Mouse (Mus musculus) ES-Bruce4 (cell line): ENCODE measurements around the gene Chchd5. TPM values are rescaled to one million over a fixed set of nuclear protein-coding genes. Genes with fewer than 3 reads are reported as not detected.
A peak's percentile ranks its signal among the peaks of the same experiment; 100 is the strongest.

Source experiments
- H3K27ac ChIP-seq: 2 replicates; pipeline ENCODE4 v1.5.1; 2012; ENCODE audit warnings: low read length, inconsistent platforms; ENCODE audit not compliant: insufficient read depth
- H3K27me3 ChIP-seq: 2 replicates; pipeline ENCODE4 v1.6.1; 2012; ENCODE audit warnings: mild to moderate bottlenecking, low read length, inconsistent platforms; ENCODE audit not compliant: control insufficient read depth, poor library complexity, insufficient read depth, severe bottlenecking
- H3K36me3 ChIP-seq: 2 replicates; pipeline ENCODE4 v1.6.1; 2012; ENCODE audit warnings: inconsistent platforms, mild to moderate bottlenecking, low read length, moderate library complexity; ENCODE audit not compliant: control insufficient read depth, poor library complexity, insufficient read depth, severe bottlenecking
- H3K4me1 ChIP-seq: one replicate; pipeline ENCODE4 v1.8.1; 2011; ENCODE audit warnings: low read length; ENCODE audit not compliant: control insufficient read depth, insufficient read depth
- H3K4me3 ChIP-seq: 2 replicates; pipeline ENCODE4 v1.5.1; 2011; ENCODE audit warnings: low read depth, mild to moderate bottlenecking, low read length
- H3K9ac ChIP-seq: 2 replicates; pipeline ENCODE4 v1.6.1; 2012; ENCODE audit warnings: low read depth, mild to moderate bottlenecking, inconsistent platforms; ENCODE audit not compliant: poor library complexity, severe bottlenecking
- H3K9me3 ChIP-seq: replicated peaks from 2 replicates; pipeline ENCODE4 v1.6.1; 2012; ENCODE audit warnings: mild to moderate bottlenecking, low read length, inconsistent platforms; ENCODE audit not compliant: control insufficient read depth, poor library complexity, insufficient read depth, severe bottlenecking
- CTCF ChIP-seq: IDR thresholded peaks from one replicate; pipeline ENCODE4 v1.8.1; 2011; ENCODE audit warnings: low read depth, low read length
- EP300 ChIP-seq: IDR thresholded peaks from 2 replicates; pipeline ENCODE4 v1.6.1; 2011; ENCODE audit warnings: low read depth, low read length; ENCODE audit not compliant: insufficient read depth
- POLR2A ChIP-seq: IDR thresholded peaks from one replicate; pipeline ENCODE4 v1.8.1; 2011; ENCODE audit warnings: low read length; ENCODE audit not compliant: insufficient read depth
- polyA plus RNA-seq: library from polyadenylated mRNA; stranded (reverse); fragments of >200 nt; gene quantifications from 2 replicates; pipeline ENCODE4 v1.2.4, GENCODE M21; 2011; ENCODE audit warnings: low read depth; ENCODE audit not compliant: missing spikeins, insufficient read depth, insufficient read length

The Chchd5 gene
- polyA plus RNA-seq, 1 experiment: 43.8 TPM

GRCm38 (mm10) chr2:129166466-129167463 lies 37.3 kb downstream of the Chchd5 start:
- Histone ChIP-seq H3K4me3 (no peak overlapping the region), H3K36me3 (no peaks in the 10 kb centered on the region), H3K27me3 (no peaks in the 10 kb centered on the region), H3K9me3 (peaks cover 3% of the 10 kb centered on the region), H3K9ac (no peak overlapping the region), H3K27ac (peak overlapping the region; percentile 59), H3K4me1 (peaks cover 6% of the 10 kb centered on the region)
- TF ChIP-seq CTCF (no peak), EP300 (0 out of 2 replicates have a peak, but pooled peaks have one; percentile 20), POLR2A (no peak)

- TF ChIP-seq POLR2A: no peak
- TF ChIP-seq EP300: no peak
- no peak for TF ChIP-seq CTCF
- Histone ChIP-seq H3K4me1 (peaks cover 6% of the 10 kb centered on the region), H3K9me3 (peaks cover 2% of the 10 kb centered on the region), H3K27me3 (no peaks in the 10 kb centered on the region), H3K27ac (no peak overlapping the region; the same call in 1 of the 2 replicates), H3K36me3 (no peaks in the 10 kb centered on the region), H3K9ac (peak overlapping the region; percentile 51; the same call in 1 of the 2 replicates), H3K4me3 (no peak overlapping the region)
Observed at GRCm38 (mm10) chr2:129173386-129173785, 43.9 kb downstream of the Chchd5 start.

GRCm38 (mm10) chr2:129174474-129174873 lies 45.0 kb downstream of the Chchd5 start:
- Histone ChIP-seq H3K4me1 (peaks cover 6% of the 10 kb centered on the region), H3K9me3 (no peaks in the 10 kb centered on the region), H3K9ac (no peak overlapping the region), H3K27ac (no peak overlapping the region), H3K4me3 (no peak overlapping the region), H3K27me3 (no peaks in the 10 kb centered on the region), H3K36me3 (no peaks in the 10 kb centered on the region)
- TF ChIP-seq CTCF (peak; percentile 90), POLR2A (no peak), EP300 (peak; percentile 64; the same call in 1 of the 2 replicates)

DNA sequence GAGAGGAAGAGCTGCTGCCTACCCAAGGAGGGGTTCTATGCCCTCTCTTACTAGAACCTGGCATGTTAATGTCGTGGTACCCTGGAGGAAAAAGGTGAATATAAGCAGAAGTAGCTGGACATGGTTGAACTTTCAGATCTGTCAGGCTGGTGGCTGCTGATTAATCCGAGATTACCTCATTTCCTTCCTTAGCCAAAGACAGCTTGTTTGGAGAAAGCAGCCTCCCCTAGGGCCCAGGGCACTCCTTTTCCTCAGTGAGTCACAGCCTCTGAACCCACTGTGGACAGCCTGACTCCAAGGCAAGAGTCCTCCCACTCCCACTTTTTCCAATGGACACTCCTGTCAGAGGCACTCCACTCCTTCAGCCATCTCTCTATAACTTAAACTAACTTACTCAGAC lies 46.1 kb downstream of the Chchd5 start:
- no peak overlapping the region for H3K9ac ChIP-seq
- no peak overlapping the region for H3K27ac ChIP-seq
- TF ChIP-seq CTCF (no peak), EP300 (no peak), POLR2A (no peak)
- no peaks in the 10 kb centered on the region for H3K36me3 ChIP-seq
- H3K9me3 ChIP-seq: no peaks in the 10 kb centered on the region
- H3K27me3 ChIP-seq: no peaks in the 10 kb centered on the region
- H3K4me1 ChIP-seq: peaks cover 7% of the 10 kb centered on the region
- no peak overlapping the region for H3K4me3 ChIP-seq

GRCm38 (mm10) chr2:129176676-129177420 lies 47.3 kb downstream of the Chchd5 start:
- H3K27ac ChIP-seq: peak overlapping the region; percentile 60
- TF ChIP-seq EP300 (0 out of 2 replicates have a peak, but pooled peaks have one; percentile 34), CTCF (no peak)

More at GRCm38 (mm10) chr2:129176676-129177420, 47.3 kb downstream of the Chchd5 start:
- Histone ChIP-seq H3K36me3 (no peaks in the 10 kb centered on the region), H3K27me3 (no peaks in the 10 kb centered on the region), H3K4me3 (no peak overlapping the region), H3K9me3 (no peaks in the 10 kb centered on the region), H3K9ac (no peak overlapping the region), H3K4me1 (peaks cover 6% of the 10 kb centered on the region)
